Mouse (Mus musculus): ENCODE data around the gene Acsm3. TPM values are rescaled to one million over a fixed set of nuclear protein-coding genes. Genes with fewer than 3 reads are reported as not detected.

The Acsm3 gene
- total and polyA plus RNA-seq, 3 experiments, result 0.08 to 0.54 TPM; not detected in 1

DNA sequence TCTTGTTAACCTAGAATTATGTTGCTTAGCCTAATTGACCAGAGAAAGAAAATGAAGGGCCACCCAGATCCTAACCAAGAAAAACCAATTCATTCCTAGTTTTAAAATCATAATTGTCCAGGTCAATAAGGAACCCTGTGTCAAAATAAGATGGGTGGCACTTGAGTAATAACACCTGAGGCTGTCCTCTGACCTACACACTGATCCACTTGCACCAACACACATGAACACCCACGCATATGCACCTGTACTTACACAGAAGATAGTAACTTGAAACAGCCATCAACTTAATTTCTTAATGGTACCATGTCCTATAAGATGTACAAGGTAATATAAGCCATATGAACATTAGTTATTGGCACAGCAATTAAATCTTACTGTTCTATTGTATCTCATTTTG, 7.0 kb upstream of the Acsm3 start:
- TF ChIP-seq TBP (IDR thresholded peaks at IDR 0.05; ENCODE audit: low read depth, low read length), result no peak
- TF ChIP-seq GATA1 (IDR thresholded peaks at IDR 0.05; ENCODE audit: low read depth, low read length), result no peak
- no peak for TF ChIP-seq CTCF (IDR thresholded peaks at IDR 0.05 in 2 of 3, conservative IDR thresholded peaks at IDR 0.05 in 1 of 3; ENCODE audit: control insufficient read depth in 1 of 3, insufficient read depth in 1 of 3, low read depth in 2 of 3, low read length in 3 of 3, poor library complexity in 1 of 3, severe bottlenecking in 1 of 3)
- TF ChIP-seq MAFK (IDR thresholded peaks at IDR 0.05; ENCODE audit: borderline replicate concordance, low read depth, low read length), result no peak
- no peak overlapping the region for H3K4me3 ChIP-seq (ENCODE audit: control insufficient read depth in 1 of 2, insufficient read depth in 1 of 2, low read depth in 2 of 2, low read length in 2 of 2)

DNA sequence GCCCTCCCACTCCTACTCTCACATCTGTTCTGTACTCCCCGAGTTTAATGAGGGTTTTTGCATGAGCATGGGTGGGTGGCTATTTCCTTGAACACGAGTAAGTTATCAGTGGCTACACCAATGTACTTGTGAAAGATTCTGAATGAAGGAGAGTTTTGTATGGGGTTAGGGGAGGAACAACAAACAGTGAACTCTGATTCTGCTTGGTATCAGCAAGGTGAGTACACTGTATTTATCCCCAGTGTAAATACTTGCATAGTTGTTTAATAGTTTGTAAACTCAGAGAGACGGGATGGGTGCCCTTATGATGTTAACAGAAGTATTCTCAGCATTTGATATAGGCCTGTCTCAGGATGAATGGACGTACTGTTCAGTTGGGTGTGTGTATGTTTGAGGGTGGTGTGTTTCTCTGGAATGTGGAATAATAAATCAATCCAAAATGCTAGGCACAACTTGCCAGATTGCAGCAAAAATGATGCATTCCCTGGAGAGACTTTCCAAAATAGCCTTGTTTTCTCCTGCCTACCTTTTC, 1.5 kb downstream of the Acsm3 start:
- no peaks in the 10 kb centered on the region for H3K4me1 ChIP-seq (ENCODE audit: control insufficient read depth in 1 of 2, insufficient read depth in 2 of 2, low read length in 2 of 2)
- no peaks in the 10 kb centered on the region for H3K79me2 ChIP-seq (ENCODE audit: control insufficient read depth, insufficient read depth, low read length, poor library complexity)
- TF ChIP-seq MAFK (IDR thresholded peaks at IDR 0.05; ENCODE audit: borderline replicate concordance, low read depth, low read length) (no peak), POLR2A (IDR thresholded peaks at IDR 0.05; ENCODE audit: control insufficient read depth in 1 of 2, insufficient read depth in 1 of 2, low read depth in 1 of 2, low read length in 2 of 2, poor library complexity in 1 of 2) (no peak), ZNF384 (IDR thresholded peaks at IDR 0.05; ENCODE audit: low read depth, low read length) (no peak), MAZ (IDR thresholded peaks at IDR 0.05; ENCODE audit: low read depth, low read length) (no peak), GABPA (IDR thresholded peaks at IDR 0.05; ENCODE audit: low read depth, low read length) (no peak), MEF2A (IDR thresholded peaks at IDR 0.05; ENCODE audit: extremely low read depth, insufficient replicate concordance, low read depth, low read length, poor library complexity, severe bottlenecking) (no peak), CTCF (IDR thresholded peaks at IDR 0.05 in 2 of 3, conservative IDR thresholded peaks at IDR 0.05 in 1 of 3; ENCODE audit: control insufficient read depth in 1 of 3, insufficient read depth in 1 of 3, low read depth in 2 of 3, low read length in 3 of 3, poor library complexity in 1 of 3, severe bottlenecking in 1 of 3) (no peak), CHD2 (IDR thresholded peaks at IDR 0.05; ENCODE audit: low read length) (no peak), RAD21 (IDR thresholded peaks at IDR 0.05; ENCODE audit: low read depth, low read length) (no peak), RCOR1 (IDR thresholded peaks at IDR 0.05; ENCODE audit: low read depth, low read length) (no peak)
- H3K9me3 ChIP-seq (replicated peaks; ENCODE audit: insufficient read depth, low read length), result no peaks in the 10 kb centered on the region
- no peak for DNase-seq (ENCODE audit: low read depth, low spot score)
- no peak overlapping the region for H3K9ac ChIP-seq (ENCODE audit: control insufficient read depth, low read depth, low read length, poor library complexity, severe bottlenecking)
- peaks cover 0 to 4% of the 10 kb centered on the region in 2 experiments; a peak in 3 of 4 replicates for H3K27me3 ChIP-seq (ENCODE audit: control insufficient read depth in 1 of 2, insufficient read depth in 2 of 2, low read length in 2 of 2)
- no peak overlapping the region for H3K4me3 ChIP-seq (ENCODE audit: control insufficient read depth in 1 of 2, insufficient read depth in 1 of 2, low read depth in 2 of 2, low read length in 2 of 2)
- no peaks in the 10 kb centered on the region for H3K36me3 ChIP-seq (ENCODE audit: control insufficient read depth in 1 of 2, insufficient read depth in 2 of 2, low read length in 2 of 2)
- no peak overlapping the region for H3K27ac ChIP-seq (ENCODE audit: control insufficient read depth, low read depth, low read length)

More for the DNA sequence above, 7.0 kb upstream of the Acsm3 start:
- no peaks in the 10 kb centered on the region for H3K27me3 ChIP-seq (ENCODE audit: control insufficient read depth in 1 of 2, insufficient read depth in 2 of 2, low read length in 2 of 2)
- no peaks in the 10 kb centered on the region for H3K4me1 ChIP-seq (ENCODE audit: control insufficient read depth in 1 of 2, insufficient read depth in 2 of 2, low read length in 2 of 2)
- H3K79me2 ChIP-seq (ENCODE audit: control insufficient read depth, insufficient read depth, low read length, poor library complexity), result no peaks in the 10 kb centered on the region
- H3K36me3 ChIP-seq (ENCODE audit: control insufficient read depth in 1 of 2, insufficient read depth in 2 of 2, low read length in 2 of 2), result no peaks in the 10 kb centered on the region
- DNase-seq (ENCODE audit: low read depth, low spot score), result no peak
- no peak overlapping the region for H3K9ac ChIP-seq (ENCODE audit: control insufficient read depth, low read depth, low read length, poor library complexity, severe bottlenecking)
- no peak overlapping the region for H3K27ac ChIP-seq (ENCODE audit: control insufficient read depth, low read depth, low read length)
- no peaks in the 10 kb centered on the region for H3K9me3 ChIP-seq (replicated peaks; ENCODE audit: insufficient read depth, low read length)

DNA sequence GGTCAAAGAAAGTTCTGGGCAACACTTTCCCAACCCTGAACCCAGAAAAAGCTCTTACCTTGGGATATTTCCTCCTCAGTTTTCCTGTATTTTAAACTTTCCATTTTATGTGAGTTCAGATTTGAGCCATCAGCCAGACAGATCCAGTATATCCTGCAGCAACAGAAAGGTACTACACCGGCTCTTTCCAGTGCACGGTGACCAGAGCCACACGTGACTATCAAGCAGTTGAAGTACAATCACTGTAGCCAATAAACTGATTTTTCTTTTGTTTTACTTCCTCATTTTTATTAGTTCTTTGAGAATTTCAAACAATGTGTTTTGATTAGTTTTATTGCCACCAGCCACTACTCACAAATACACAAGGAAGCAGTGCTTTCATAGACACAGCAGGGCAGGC, 3.7 kb downstream of the Acsm3 start:
- H3K27ac ChIP-seq (ENCODE audit: control insufficient read depth, low read depth, low read length), result no peak overlapping the region
- H3K4me1 ChIP-seq (ENCODE audit: control insufficient read depth in 1 of 2, insufficient read depth in 2 of 2, low read length in 2 of 2), result no peaks in the 10 kb centered on the region
- H3K9ac ChIP-seq (ENCODE audit: control insufficient read depth, low read depth, low read length, poor library complexity, severe bottlenecking), result no peak overlapping the region
- H3K36me3 ChIP-seq (ENCODE audit: control insufficient read depth in 1 of 2, insufficient read depth in 2 of 2, low read length in 2 of 2), result no peaks in the 10 kb centered on the region
- no peak overlapping the region for H3K4me3 ChIP-seq (ENCODE audit: control insufficient read depth in 1 of 2, insufficient read depth in 1 of 2, low read depth in 2 of 2, low read length in 2 of 2)
- DNase-seq (ENCODE audit: low read depth, low spot score), result no peak
- TF ChIP-seq USF1 (IDR thresholded peaks at IDR 0.05; ENCODE audit: low read depth, low read length) (peak; percentile 50; the same call in 1 of the 2 replicates), BHLHE40 (IDR thresholded peaks at IDR 0.05; ENCODE audit: borderline replicate concordance, low read depth, low read length) (peak; percentile 53; the same call in 1 of the 2 replicates), CHD2 (IDR thresholded peaks at IDR 0.05; ENCODE audit: low read length) (no peak), RCOR1 (IDR thresholded peaks at IDR 0.05; ENCODE audit: low read depth, low read length) (peak; percentile 70; the same call in 1 of the 2 replicates)
- H3K79me2 ChIP-seq (ENCODE audit: control insufficient read depth, insufficient read depth, low read length, poor library complexity), result no peaks in the 10 kb centered on the region
- peaks cover 0 to 4% of the 10 kb centered on the region in 2 experiments; a peak in 3 of 4 replicates for H3K27me3 ChIP-seq (ENCODE audit: control insufficient read depth in 1 of 2, insufficient read depth in 2 of 2, low read length in 2 of 2)
- no peaks in the 10 kb centered on the region for H3K9me3 ChIP-seq (replicated peaks; ENCODE audit: insufficient read depth, low read length)

Data from MEL (cell line).